Mouse (Mus musculus) E14TG2a.4 (cell line): ENCODE results near the gene Ifna5.
A peak's percentile ranks its signal among the peaks of the same experiment; 100 is the strongest.
"Not testable (repeated sequence)": the region's sequence is repeated elsewhere in the genome, so short reads cannot be mapped to it uniquely, and the experiment has no call there.

Experiments
- H3K27me3 ChIP-seq: 2 replicates; pipeline ENCODE4 v1.6.1; 2014; ENCODE audit warnings: low read length, control low read depth; ENCODE audit not compliant: insufficient read depth
- H3K36me3 ChIP-seq: 2 replicates; pipeline ENCODE4 v1.6.1; 2014; ENCODE audit warnings: low read length, control low read depth; ENCODE audit not compliant: insufficient read depth
- H3K4me1 ChIP-seq: replicated peaks from 2 replicates; pipeline ENCODE4 v1.6.1; 2014; ENCODE audit warnings: low read depth, low read length, control low read depth
- H3K4me3 ChIP-seq: replicated peaks from 2 replicates; pipeline ENCODE4 v1.5.1; 2014; ENCODE audit warnings: mild to moderate bottlenecking, low read length
- H3K9me3 ChIP-seq: 2 replicates; pipeline ENCODE4 v1.6.1; 2014; ENCODE audit warnings: low read length, control low read depth
- CTCF ChIP-seq: conservative IDR thresholded peaks from 2 replicates; pipeline ENCODE4 v1.5.1; 2014; ENCODE audit warnings: low read length
- NANOG ChIP-seq: IDR thresholded peaks from 2 replicates; pipeline ENCODE4 v1.6.1; 2014; ENCODE audit warnings: borderline replicate concordance, low read length, mixed read lengths
- POU5F1 ChIP-seq: IDR thresholded peaks from 2 replicates; pipeline ENCODE4 v1.6.1; 2014; ENCODE audit warnings: low read length, borderline replicate concordance

The Ifna5 gene

GRCm38 (mm10) chr4:88819659-88820058, 15.7 kb upstream of the Ifna5 start, which contains the start of gene Ifna11:
Gene Ifna11 (plus strand): TSS chr4:88819959.
- Histone ChIP-seq H3K27me3 (no peaks in the 10 kb centered on the region), H3K36me3 (no peaks in the 10 kb centered on the region), H3K9me3 (no peaks in the 10 kb centered on the region), H3K4me1 (no peaks in the 10 kb centered on the region), H3K4me3 (no peak within 1 kb of the TSS)
- no peak for TF ChIP-seq CTCF

DNA sequence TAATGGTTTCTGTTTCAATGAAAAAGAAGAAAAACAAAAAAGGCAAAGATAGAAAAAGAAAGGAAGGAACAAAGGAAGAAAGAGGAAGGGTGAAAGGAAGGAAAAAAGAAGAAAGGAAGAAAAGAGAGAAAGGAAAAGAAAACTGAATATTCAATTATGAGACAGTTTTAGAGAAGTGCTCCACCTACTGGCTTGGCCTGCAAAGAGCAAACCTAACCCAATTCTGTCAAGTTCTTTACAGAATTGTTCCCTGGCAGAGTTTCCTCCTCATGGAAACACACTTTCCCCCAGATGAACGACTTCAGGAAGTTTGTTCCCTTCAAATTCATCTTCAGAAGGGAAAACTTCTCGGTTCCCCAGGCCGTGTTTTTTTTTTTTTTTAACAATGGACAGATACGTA, 12.3 kb upstream of the Ifna5 start:
- TF ChIP-seq CTCF (peak; percentile 46), POU5F1 (no peak)

DNA sequence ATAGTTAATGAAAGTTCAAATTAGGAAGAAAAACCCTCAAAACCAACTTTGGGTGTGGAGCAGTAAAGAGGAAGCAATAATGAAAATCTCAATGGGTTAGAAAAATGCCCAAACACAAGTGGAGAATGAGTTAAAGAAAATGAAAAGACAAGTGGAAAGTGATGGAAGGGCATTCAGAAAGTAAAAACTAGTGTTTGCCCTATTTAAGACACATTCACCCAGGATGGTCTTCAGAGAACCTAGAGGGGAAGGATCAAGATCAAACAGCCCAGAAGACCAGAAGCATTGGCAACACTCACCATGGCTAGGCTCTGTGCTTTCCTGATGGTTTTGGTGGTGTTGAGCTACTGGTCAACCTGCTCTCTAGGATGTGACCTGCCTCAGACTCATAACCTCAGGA, 8.2 kb upstream of the Ifna5 start, which contains the start of gene Ifna6:
Gene Ifna6 (plus strand): TSS at position 301 of the 400 bp plus-strand sequence.
- H3K4me3 ChIP-seq, H3K36me3 ChIP-seq, H3K27me3 ChIP-seq, H3K9me3 ChIP-seq, H3K4me1 ChIP-seq: not testable (repeated sequence)

More for the DNA sequence above, 12.3 kb upstream of the Ifna5 start:
- no peaks in the 10 kb centered on the region for H3K4me1 ChIP-seq
- no peaks in the 10 kb centered on the region for H3K9me3 ChIP-seq
- no peaks in the 10 kb centered on the region for H3K27me3 ChIP-seq
- H3K36me3 ChIP-seq = no peaks in the 10 kb centered on the region
- no peak overlapping the region for H3K4me3 ChIP-seq

- H3K4me1 ChIP-seq = no peaks in the 10 kb centered on the region
- H3K4me3 ChIP-seq = no peak overlapping the region
- H3K27me3 ChIP-seq = no peaks in the 10 kb centered on the region
- peaks cover 7% of the 10 kb centered on the region for H3K9me3 ChIP-seq
- H3K36me3 ChIP-seq = no peaks in the 10 kb centered on the region
- TF ChIP-seq CTCF (peak; percentile 55), NANOG (no peak)
Observed at GRCm38 (mm10) chr4:88830523-88830922, 4.8 kb upstream of the Ifna5 start.

GRCm38 (mm10) chr4:88838828-88839227, 3.5 kb downstream of the Ifna5 start:
- Histone ChIP-seq H3K27me3 (0 out of 2 replicates have a peak, but pooled peaks cover 6% of the 10 kb centered on the region), H3K9me3 (no peaks in the 10 kb centered on the region), H3K36me3 (no peaks in the 10 kb centered on the region), H3K4me3 (no peak overlapping the region), H3K4me1 (no peaks in the 10 kb centered on the region)
- TF ChIP-seq NANOG (no peak), CTCF (peak; percentile 60), POU5F1 (no peak)

GRCm38 (mm10) chr4:88840058-88840457, 4.7 kb downstream of the Ifna5 start:
- H3K4me1 ChIP-seq = no peaks in the 10 kb centered on the region
- no peak for TF ChIP-seq NANOG
- TF ChIP-seq CTCF = no peak
- TF ChIP-seq POU5F1 = no peak
- 0 out of 2 replicates have a peak, but pooled peaks cover 6% of the 10 kb centered on the region for H3K27me3 ChIP-seq
- no peak overlapping the region for H3K4me3 ChIP-seq
- H3K36me3 ChIP-seq = no peaks in the 10 kb centered on the region
- H3K9me3 ChIP-seq = no peaks in the 10 kb centered on the region

DNA sequence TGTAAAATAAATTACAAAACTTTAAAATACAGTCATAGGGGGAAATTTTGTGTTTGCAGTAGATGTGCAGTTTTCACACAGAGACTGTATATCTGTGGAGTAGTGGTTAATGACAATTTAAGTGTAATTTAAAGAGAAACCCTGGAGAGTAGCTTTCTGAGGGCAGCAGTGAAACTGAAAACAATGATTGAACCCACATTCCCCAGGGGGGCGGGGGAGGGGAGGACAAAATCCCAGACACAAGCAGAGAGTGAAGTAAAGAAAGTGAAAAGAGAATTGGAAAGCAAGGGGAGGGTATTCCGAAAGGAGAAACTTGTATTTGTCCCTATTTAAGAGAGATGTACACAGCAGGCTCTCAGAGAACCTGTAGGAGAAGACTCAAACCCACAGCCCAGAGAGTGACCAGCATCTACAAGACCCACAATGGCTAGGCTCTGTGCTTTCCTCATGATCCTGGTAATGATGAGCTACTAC, 6.2 kb downstream of the Ifna5 start, which contains the start of gene Ifna4:
Gene Ifna4 (plus strand): TSS at position 424 of the 474 bp plus-strand sequence.
- Histone ChIP-seq H3K27me3 (0 out of 2 replicates have a peak, but pooled peaks cover 6% of the 10 kb centered on the region), H3K36me3 (no peaks in the 10 kb centered on the region), H3K4me1 (no peaks in the 10 kb centered on the region), H3K4me3 (no peak within 1 kb of the TSS), H3K9me3 (no peaks in the 10 kb centered on the region)
- TF ChIP-seq CTCF (no peak), POU5F1 (no peak), NANOG (no peak)

GRCm38 (mm10) chr4:88845334-88845733, 10.0 kb downstream of the Ifna5 start:
- H3K4me1 ChIP-seq = no peaks in the 10 kb centered on the region
- no peak overlapping the region for H3K4me3 ChIP-seq
- H3K9me3 ChIP-seq = no peaks in the 10 kb centered on the region
- 0 out of 2 replicates have a peak, but pooled peaks cover 6% of the 10 kb centered on the region for H3K27me3 ChIP-seq
- no peaks in the 10 kb centered on the region for H3K36me3 ChIP-seq
- no peak for TF ChIP-seq POU5F1
- no peak for TF ChIP-seq NANOG
- peak; percentile 11 for TF ChIP-seq CTCF

GRCm38 (mm10) chr4:88849698-88850097, 14.4 kb downstream of the Ifna5 start, which contains the start of gene Ifna1:
Gene Ifna1 (plus strand): TSS chr4:88850087.
- Histone ChIP-seq H3K27me3 (no peaks in the 10 kb centered on the region), H3K36me3 (no peaks in the 10 kb centered on the region), H3K4me3 (no peak within 1 kb of the TSS), H3K9me3 (no peaks in the 10 kb centered on the region), H3K4me1 (no peaks in the 10 kb centered on the region)
- no peak for TF ChIP-seq CTCF
- TF ChIP-seq POU5F1 = no peak
